Mouse (Mus musculus) left cerebral cortex, adult 9 months (tissue): ENCODE measurements around the gene Khdc4.

ENCODE experiments used
- DNase-seq, 2 experiments: peaks; one replicate each; pipeline ENCODE4 v3.0.0; 2022; ENCODE audit warnings: low spot score in 2 of 2

The Khdc4 gene

DNA sequence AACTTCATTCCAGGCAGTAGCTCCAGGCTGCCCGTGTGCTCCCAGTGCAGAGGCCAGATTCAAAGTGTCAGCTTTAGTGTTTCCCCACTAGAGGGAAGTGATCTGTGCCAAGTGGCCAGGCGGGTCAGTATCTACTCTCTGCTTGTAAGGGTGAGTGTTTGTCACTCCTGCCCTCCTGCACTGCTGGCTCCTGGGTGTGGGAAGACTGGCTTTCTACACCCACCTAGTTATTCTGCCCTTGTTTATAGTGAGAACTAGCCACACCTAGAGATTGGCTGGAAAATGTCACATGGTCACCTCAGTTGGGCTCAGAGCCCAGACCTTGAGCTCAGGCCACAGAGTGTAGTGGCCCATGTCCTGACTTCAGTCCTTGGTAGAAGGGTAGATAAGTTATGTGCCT is 33.5 kb downstream of the Khdc4 start:
- DNase-seq = no peak

DNA sequence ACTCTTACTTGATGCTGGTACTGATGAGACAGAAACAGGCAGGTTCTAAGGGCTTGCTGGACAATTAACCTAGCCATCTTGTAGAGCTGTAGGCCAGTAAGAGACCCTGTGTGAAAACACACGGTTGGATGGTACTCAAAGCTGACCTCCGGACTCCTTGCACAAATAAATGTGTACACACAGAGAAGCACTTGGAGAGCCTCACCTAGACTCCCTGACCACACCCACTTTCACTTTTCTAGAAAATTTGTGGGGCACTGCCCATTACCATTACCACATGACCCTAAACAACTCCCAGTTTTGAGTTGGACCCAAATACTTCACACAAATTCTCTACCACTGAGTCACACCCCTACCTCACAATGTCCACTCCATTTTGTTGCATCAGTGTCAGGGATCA is 51.0 kb downstream of the Khdc4 start:
- DNase-seq = no peak

- peak in 1 of 2 experiments; percentile 57 for DNase-seq
These were observed 53.0 kb downstream of the Khdc4 start for GRCm38 (mm10) chr3:88738641-88739040.

GRCm38 (mm10) chr3:88740147-88740546 is 54.5 kb downstream of the Khdc4 start:
- DNase-seq = no peak

DNA sequence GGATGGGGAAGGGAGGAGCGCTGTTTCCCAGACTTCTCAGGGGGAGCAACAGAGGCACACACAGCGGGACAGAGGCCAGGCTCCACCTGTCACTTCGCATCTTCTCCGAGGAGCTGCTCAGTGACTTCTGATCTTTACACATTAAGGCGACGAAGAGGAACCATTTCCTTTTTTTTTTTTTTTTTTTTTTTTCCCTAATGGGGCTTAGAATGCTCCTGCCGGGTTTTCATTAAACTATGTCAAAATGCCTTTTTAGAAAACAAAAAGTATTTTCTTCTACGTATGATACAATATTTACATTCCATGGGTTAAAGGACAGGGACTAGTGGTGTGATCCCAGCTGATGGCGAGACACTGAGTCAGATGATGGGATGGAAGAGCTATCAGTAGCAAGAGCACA is 59.9 kb downstream of the Khdc4 start:
- DNase-seq = no peak

DNA sequence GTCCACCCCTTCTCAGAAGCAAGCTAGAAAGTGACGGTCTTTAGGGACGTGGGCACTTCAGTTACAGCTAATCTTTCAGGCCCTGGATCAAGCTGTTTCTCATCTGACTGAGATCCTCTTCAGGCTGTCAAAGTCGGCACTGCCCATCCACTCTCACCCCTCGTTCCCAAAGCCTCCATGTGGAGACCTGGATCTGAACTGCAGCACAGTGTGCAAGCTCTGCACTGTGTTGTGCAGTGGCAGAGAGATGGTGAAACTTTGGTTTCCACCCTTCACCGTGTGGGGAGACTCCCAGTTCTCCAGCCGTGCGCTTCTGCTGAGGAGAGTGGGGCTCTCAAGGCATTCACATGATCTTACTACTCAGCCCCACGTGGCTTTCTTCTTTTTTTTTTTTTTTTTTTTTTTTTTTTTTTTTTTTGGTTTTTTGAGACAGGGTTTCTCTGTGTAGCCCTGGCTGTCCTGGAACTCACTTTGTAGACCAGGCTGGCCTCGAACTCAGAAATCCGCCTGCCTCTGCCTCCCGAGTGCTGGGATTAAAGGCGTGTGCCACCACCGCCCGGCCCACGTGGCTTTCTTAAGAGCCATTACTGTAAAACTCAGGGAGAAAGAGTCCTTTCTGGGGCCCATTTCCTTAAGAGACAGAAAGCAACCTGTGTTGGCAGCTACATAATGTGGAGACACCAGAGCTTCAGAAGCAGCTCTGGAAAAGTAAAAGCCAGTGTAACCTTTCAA is 60.7 kb downstream of the Khdc4 start:
- no peak for DNase-seq

DNA sequence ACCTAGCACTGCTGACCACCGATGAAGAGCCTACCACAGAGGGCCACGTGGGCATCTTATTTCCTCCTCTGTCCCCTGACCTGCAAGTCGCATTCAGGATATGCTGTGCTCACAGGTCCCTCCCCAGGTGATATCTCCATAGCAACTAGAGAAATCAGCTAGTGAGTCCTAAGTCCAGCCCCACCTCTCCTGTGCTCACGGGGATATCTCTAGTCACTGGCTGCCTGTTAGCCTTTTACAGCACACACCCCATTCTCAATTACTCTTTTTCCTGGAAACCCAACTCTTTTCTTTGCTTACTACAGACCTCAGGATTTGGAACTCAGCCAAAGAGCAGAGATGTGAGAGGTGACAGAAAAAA is 61.2 kb downstream of the Khdc4 start:
- DNase-seq = no peak

DNA sequence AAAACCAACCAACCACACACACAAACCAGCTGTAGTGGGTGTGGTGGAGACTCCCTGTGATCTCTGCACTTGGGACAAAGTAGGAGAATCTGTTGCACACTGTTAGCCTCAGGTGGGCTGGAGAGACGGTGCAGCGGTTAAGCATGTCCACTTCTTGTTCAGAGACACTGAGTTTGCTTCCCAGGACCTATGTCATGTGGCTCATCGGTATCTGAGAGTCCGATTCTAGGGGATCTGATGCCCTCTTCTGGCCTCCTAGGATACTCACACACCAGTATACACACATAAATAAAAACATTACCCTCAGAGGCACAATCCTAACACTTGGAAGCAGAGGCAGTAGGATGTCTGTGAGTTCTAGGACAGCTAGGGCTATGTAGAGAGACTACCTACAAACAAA is 68.7 kb downstream of the Khdc4 start:
- DNase-seq = no peak

DNA sequence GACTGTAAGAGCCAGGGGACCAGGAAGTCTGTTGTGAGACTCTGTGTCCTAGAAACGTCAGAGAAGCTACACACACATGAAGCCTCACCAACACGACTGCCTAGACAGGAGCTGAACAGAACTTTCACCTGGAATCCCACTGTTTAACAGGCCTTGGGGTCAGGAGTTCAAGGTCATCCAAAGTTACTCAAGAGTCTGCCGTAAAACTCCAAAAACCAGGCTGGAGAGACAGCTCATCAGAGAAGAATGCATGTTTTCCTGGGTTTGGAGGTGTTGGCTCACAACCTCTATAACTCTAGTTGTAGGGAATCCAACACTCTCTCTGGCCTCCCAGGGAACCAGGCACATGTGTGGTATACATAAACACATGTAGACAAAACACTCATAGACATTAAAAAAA is 69.9 kb downstream of the Khdc4 start:
- no peak for DNase-seq

- DNase-seq = peak in 1 of 2 experiments; percentile 25
These were observed 70.7 kb downstream of the Khdc4 start for GRCm38 (mm10) chr3:88756276-88756675.

DNA sequence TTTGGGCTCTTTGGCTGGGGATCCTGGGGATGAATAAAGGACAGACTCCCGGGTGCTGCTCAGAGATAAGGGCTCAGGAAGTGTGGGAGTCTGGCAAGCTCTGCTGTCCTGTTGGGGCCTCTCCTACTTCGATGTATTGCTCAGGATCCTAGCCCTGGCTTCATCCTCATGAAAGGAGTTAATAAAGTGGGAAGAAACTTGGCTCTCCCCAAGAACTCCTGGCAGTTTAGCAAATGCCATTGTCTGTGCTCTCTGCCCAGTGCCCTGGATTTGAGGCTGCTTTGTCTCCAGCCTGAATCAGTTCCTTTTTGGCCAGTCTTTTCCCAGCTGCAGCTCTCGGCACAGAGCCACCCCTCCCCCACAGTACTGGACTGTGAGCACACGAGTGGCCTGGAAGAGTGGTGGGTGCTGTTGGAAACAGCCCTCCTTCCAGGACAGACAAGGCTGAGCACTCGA is 72.5 kb downstream of the Khdc4 start:
- DNase-seq = peak; percentile 80 to 89

DNA sequence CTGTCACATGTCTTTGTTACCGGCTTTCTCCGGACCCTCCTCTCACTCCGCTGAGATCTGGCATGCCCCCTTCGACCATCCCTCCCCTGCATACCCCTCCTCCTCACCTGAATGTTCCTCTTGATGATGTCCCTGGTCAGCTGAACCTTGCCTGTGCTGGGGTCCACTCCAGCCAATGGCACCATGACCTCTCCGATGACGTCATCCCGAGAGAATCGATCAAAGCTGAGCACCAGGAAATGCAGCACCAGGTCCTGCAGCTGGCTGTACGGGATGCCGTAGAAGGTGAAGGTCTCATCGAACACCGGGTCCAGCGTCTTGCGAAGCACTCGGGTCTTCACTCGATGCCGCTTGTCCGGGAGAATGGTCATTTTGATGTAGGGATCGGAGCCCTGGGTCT is 76.0 kb downstream of the Khdc4 start:
- no peak for DNase-seq

DNA sequence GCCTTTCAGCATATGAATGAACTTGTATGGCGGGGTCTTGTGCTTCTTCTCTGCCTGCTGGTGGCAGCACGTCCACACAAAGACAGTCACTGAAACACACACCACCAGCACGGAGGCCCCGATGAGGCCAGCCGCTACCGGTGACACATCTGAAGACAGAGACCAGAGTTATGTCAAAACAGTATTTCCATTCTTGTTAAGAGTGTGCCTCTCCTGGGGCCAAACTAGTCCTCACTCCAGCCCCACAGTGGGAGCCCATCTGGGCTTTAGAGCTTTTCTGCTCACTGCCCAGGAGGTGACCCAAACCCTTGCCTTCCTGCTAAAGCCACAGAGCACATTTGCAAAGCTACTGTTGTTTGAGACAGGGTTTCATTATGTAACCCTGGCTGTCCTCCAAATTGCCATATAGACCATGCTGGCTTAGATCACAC is 76.8 kb downstream of the Khdc4 start:
- DNase-seq = no peak
